Mouse (Mus musculus) CH12.LX (cell line): ENCODE results near the gene 2200002J24Rik.

ENCODE experiments used
- CTCF ChIP-seq, 2 experiments: IDR thresholded peaks in 1 of 2; conservative IDR thresholded peaks in 1 of 2; 2 replicates each; pipeline ENCODE4 v1.5.1; 2011 to 2012; ENCODE audit warnings: low read depth in 2 of 2, low read length in 2 of 2, improper control_type of control experiment in 1 of 2, inconsistent platforms in 1 of 2, mild to moderate bottlenecking in 1 of 2, moderate library complexity in 1 of 2
- EP300 ChIP-seq: IDR thresholded peaks from 2 replicates; pipeline ENCODE4 v1.6.1; 2011; ENCODE audit warnings: low read length, improper control_type of control experiment
- IRF4 ChIP-seq: IDR thresholded peaks from 2 replicates; pipeline ENCODE4 v1.6.1; 2014; ENCODE audit warnings: low read depth, mild to moderate bottlenecking, inconsistent platforms, low read length, improper control_type of control experiment
- MYC ChIP-seq: IDR thresholded peaks from 2 replicates; pipeline ENCODE4 v1.6.1; 2011; ENCODE audit warnings: low read depth, mild to moderate bottlenecking, improper control_type of control experiment, low read length
- NRF1 ChIP-seq: IDR thresholded peaks from 2 replicates; pipeline ENCODE4 v1.6.1; 2014; ENCODE audit warnings: low read depth, mild to moderate bottlenecking, inconsistent platforms, low read length, improper control_type of control experiment, moderate library complexity
- USF1 ChIP-seq: IDR thresholded peaks from 2 replicates; pipeline ENCODE4 v1.6.1; 2014; ENCODE audit warnings: low read depth, mild to moderate bottlenecking, inconsistent platforms, low read length, improper control_type of control experiment

DNA sequence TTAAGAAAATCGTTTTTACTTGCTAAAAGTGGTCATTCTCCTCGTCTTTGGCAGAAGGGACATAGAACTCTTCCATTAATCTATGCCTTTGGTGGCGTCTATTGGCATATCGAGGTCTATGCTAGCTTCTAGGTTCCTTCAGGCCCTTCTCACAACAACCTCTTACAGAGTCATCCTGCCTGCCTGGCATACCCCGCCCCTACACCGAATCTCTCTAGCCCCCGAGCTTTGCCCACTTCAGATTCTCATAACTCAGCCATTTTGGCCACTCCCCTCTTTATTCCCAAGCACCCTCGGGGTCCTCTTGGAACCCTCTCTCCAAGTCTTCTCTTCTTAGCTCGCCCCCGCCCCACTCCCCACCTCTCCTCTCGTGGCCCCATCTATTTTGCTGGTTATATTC is 33.4 kb upstream of the 2200002J24Rik start:
- TF ChIP-seq NRF1 (no peak), USF1 (no peak), MYC (no peak), CTCF (conservative IDR thresholded peaks at IDR 0.05 in 1 of 2, IDR thresholded peaks at IDR 0.05 in 1 of 2; ENCODE audit: low read depth in 2 of 2, low read length in 2 of 2) (no peak), EP300 (no peak), IRF4 (no peak)
